Mouse (Mus musculus) midbrain, embryonic 11.5 days (tissue): Measurements from ENCODE around the gene Tbxas1. TPM values are rescaled to one million over a fixed set of nuclear protein-coding genes. Genes with fewer than 3 reads are reported as not detected.

Experiments
- ATAC-seq: fragments of 200-750 bp; cut with Nextera tagmentation; 2 replicates; pipeline ENCODE4 v1.8.0; 2017; ENCODE audit warnings: moderate TSS enrichment, moderate library complexity; ENCODE audit not compliant: low FRiP score
- DNase-seq: peaks from one replicate; pipeline ENCODE4 v3.0.0; 2015; ENCODE audit warnings: low spot score; ENCODE audit errors: missing footprints
- H3K27ac ChIP-seq: fragments of 300-500 bp; sonication (generic); 2 replicates; pipeline ENCODE4 v1.5.1; 2014; ENCODE audit warnings: low read depth, low read length
- H3K27me3 ChIP-seq: fragments of 300-500 bp; sonication (generic); 2 replicates; pipeline ENCODE4 v1.6.1; 2014; ENCODE audit warnings: mild to moderate bottlenecking, low read length, moderate library complexity, mixed read lengths; ENCODE audit not compliant: control insufficient read depth, insufficient read depth
- H3K36me3 ChIP-seq: fragments of 300-500 bp; sonication (generic); 2 replicates; pipeline ENCODE4 v1.6.1; 2014; ENCODE audit warnings: mild to moderate bottlenecking, low read length, moderate library complexity, mixed read lengths; ENCODE audit not compliant: control insufficient read depth, insufficient read depth
- H3K4me1 ChIP-seq: fragments of 300-500 bp; sonication (generic); 2 replicates; pipeline ENCODE4 v1.6.1; 2014; ENCODE audit warnings: low read length; ENCODE audit not compliant: control insufficient read depth, insufficient read depth
- H3K4me2 ChIP-seq: fragments of 300-500 bp; sonication (generic); 2 replicates; pipeline ENCODE4 v1.6.1; 2014; ENCODE audit warnings: mild to moderate bottlenecking, moderate library complexity
- H3K4me3 ChIP-seq: fragments of 300-500 bp; sonication (generic); 2 replicates; pipeline ENCODE4 v1.5.1; 2014; ENCODE audit warnings: low read depth, low read length
- H3K9ac ChIP-seq: fragments of 300-500 bp; sonication (generic); 2 replicates; pipeline ENCODE4 v1.6.1; 2014; ENCODE audit warnings: low read length
- H3K9me3 ChIP-seq: fragments of 300-500 bp; sonication (generic); 2 replicates; pipeline ENCODE4 v1.6.1; 2016; ENCODE audit warnings: low read length; ENCODE audit not compliant: control insufficient read depth
- WGBS: fragments of 180-500 bp; shearing (Covaris S2); extraction: QIAGEN DNeasy Blood & Tissue Kit; methylation state at CpG from one replicate; pipeline ENCODE4 v1.1.7; 2014; 5-methylcytosine and 5-hydroxymethylcytosine counted together
- polyA plus RNA-seq: library from polyadenylated mRNA; unstranded; fragments of >200 nt; fragmentation: Nextera tagmentation; extraction: Ambion mirVana; gene quantifications from 2 replicates; pipeline ENCODE4 v1.2.1, GENCODE M21; 2014

Gene Tbxas1
- polyA plus RNA-seq, 1 experiment from 2014 or later: 1.5 TPM

DNA sequence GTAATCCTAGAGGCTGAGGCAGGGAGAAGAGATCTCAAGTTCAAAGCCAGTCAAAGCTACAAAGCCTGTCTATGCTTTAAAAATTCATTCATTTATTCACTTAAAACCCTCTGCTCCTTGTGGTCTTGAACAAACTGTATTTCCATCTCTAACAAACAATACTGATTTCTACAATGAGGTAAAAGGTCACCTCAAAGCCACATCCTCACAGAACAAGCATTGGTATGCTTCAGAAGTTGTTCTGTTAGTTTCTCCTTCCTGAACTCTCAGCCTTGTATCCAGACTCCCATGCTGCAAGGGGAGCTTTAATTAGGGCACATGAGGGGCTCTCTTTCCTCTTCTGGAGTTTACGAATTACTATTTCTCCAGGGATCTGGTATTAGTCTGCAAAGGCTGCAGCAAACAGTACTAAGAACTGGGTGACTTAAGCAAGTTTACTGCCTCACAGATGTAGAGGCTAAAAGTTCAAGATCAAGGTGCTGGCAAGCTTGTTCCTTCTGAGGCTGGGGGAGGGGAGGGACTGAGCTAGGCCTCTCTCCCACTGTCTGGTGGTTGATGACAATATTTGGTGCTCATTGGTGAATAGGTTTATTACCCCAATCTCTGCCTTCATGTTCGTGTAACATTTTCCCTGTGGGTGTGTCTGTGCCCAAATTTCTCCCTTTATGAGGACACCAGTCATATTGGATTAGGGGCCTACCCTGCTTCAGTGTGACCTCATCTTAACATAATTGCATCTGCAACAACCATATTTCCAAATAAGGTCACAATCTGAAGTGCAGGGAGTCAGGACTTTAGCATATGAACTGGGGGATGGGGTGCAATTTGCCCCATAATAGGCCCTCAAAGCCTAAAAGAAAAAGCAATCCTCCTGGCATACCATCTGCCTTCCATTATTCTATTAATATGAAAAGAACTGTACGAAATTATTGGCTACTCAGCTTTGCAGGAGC, 27.0 kb upstream of the Tbxas1 start:
- Histone ChIP-seq H3K9me3 (no peaks in the 10 kb centered on the region), H3K36me3 (no peaks in the 10 kb centered on the region), H3K9ac (no peak overlapping the region), H3K4me3 (no peak overlapping the region), H3K4me1 (peaks cover 14% of the 10 kb centered on the region), H3K27ac (no peak overlapping the region; the same call in 1 of the 2 replicates), H3K27me3 (no peaks in the 10 kb centered on the region), H3K4me2 (no peak overlapping the region)
- no peak for ATAC-seq
- DNase-seq: no peak
- WGBS: 78% methylated on average over 3 of the region's 3 CpGs

DNA sequence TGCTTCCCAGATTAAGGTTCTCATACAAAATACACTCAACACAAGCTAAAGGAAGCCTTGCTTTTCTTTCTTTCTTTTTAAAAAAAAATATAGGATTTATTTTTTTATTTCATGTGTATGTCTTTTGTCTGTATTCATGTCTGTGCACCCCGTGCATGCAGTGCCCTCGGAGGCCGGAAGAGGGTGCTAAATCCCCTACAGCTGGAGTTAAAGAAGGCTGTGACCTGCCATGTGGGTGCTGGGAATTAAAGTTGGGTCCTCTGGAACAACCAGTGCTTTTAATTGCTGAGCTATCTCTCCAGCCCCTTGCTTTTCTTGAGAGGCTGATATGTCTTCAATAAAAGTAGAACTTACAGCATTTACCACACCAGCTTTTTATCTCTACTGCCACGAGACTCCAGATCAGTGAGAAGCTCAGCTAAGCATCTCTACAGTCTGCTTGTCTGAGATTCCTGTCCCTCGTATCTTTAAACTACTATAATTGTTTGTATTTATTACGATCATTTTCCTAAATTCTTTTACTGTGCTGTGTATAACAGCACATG, 24.4 kb upstream of the Tbxas1 start:
- H3K9ac ChIP-seq: no peak overlapping the region
- H3K27ac ChIP-seq: no peak overlapping the region
- no peak for DNase-seq
- no peaks in the 10 kb centered on the region for H3K36me3 ChIP-seq
- no peaks in the 10 kb centered on the region for H3K27me3 ChIP-seq
- H3K4me2 ChIP-seq: no peak overlapping the region
- no peak for ATAC-seq
- no peaks in the 10 kb centered on the region for H3K9me3 ChIP-seq
- peaks cover 16% of the 10 kb centered on the region for H3K4me1 ChIP-seq
- 94% methylated on average over 6 of the region's 6 CpGs for WGBS
- no peak overlapping the region for H3K4me3 ChIP-seq

DNA sequence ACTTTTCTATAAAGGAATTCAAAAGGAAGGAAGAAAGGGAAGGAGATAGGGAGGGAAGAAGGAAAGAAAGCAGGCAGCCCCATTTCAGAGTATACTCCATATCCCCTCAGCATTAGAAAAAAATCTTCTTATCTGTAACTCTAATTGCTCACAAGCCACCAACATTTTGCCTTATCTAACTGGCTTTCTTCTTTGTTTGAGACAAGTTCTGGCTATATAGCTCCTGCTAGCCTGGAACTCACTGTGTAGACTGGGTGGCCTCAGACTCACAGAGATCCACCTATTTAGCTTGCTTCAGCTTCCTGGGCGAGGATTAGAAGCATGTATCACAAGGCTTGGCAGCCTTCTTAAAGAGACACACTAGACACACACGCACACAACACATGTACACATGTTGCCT, 23.5 kb upstream of the Tbxas1 start:
- no peak for ATAC-seq
- Histone ChIP-seq H3K27ac (no peak overlapping the region), H3K4me3 (no peak overlapping the region), H3K9ac (no peak overlapping the region), H3K9me3 (no peaks in the 10 kb centered on the region), H3K27me3 (no peaks in the 10 kb centered on the region), H3K4me1 (peaks cover 16% of the 10 kb centered on the region), H3K4me2 (no peak overlapping the region), H3K36me3 (no peaks in the 10 kb centered on the region)
- DNase-seq: no peak
- 95% methylated on average over 2 of the region's 2 CpGs for WGBS

DNA sequence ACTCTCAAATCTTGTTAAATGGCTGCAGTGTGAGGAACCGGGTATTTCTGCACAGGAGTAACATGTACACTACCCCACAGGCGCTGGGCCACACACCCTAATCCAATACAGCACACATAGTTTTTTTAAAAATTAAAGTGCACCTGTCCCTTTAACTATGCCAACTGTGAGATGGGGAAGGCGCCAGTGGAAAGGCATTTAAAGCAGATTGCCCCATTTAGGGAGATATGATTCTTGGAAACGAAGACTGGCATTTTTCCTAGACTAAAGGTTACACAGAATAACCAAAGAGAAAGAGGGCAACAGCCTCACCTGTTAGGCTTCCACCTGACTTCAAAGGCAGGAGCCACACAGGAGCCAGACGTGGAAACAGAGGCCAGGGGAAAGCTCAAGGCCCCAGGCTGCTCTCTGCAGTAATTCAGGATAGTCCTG, 21.6 kb upstream of the Tbxas1 start:
- no peaks in the 10 kb centered on the region for H3K36me3 ChIP-seq
- ATAC-seq: no peak
- DNase-seq: no peak
- H3K4me2 ChIP-seq: no peak overlapping the region
- no peak overlapping the region for H3K9ac ChIP-seq
- no peaks in the 10 kb centered on the region for H3K9me3 ChIP-seq
- no peaks in the 10 kb centered on the region for H3K27me3 ChIP-seq
- H3K4me3 ChIP-seq: no peak overlapping the region
- no peak overlapping the region for H3K27ac ChIP-seq
- WGBS: 79% methylated on average over 5 of the region's 5 CpGs
- H3K4me1 ChIP-seq: peaks cover 10% of the 10 kb centered on the region

DNA sequence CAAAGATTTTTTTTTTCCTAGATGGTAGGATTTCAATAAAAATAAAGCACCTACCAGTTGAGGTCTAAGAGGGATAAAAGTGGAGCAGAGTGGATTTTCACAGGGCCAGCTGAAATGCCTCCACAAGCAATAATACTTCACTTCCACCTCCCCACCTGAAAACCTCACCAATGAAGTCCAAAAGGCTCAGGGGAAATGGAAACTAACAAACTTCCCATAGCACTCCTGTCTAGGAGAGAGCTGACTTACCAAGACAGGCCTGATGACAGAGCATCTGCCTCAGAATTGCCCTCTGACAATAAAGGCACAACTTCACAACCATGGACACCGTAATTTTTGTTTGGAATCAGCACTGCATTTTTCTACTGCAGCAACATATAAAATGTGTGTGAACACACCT, 15.4 kb upstream of the Tbxas1 start:
- Histone ChIP-seq H3K9me3 (no peaks in the 10 kb centered on the region), H3K4me2 (no peak overlapping the region), H3K4me1 (0 out of 2 replicates have a peak, but pooled peaks cover 4% of the 10 kb centered on the region), H3K27me3 (no peaks in the 10 kb centered on the region), H3K4me3 (no peak overlapping the region), H3K27ac (no peak overlapping the region), H3K9ac (no peak overlapping the region), H3K36me3 (no peaks in the 10 kb centered on the region)
- WGBS: 86% methylated on average over 1 of the region's 1 CpGs
- no peak for ATAC-seq
- no peak for DNase-seq

DNA sequence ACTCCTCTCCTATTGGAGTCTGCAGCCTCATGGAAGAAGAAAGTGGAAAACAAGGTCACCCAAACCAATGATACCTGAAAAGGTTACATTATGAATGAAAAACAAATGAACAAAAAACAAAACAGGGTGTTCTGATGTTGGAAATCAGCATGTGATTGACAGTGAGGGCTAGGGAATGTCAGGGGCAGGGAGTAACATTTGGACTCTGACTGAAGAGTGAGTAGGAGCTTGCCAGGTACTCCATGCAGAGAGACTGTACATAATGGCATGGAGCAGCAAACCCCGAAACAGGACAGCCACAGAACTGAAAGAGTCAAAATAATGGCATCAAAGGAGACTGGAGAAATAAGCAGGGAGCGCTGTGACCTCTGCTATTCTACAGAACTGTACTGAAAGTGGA, 14.9 kb upstream of the Tbxas1 start:
- H3K9me3 ChIP-seq: no peaks in the 10 kb centered on the region
- no peaks in the 10 kb centered on the region for H3K36me3 ChIP-seq
- no peak overlapping the region for H3K4me3 ChIP-seq
- DNase-seq: no peak
- ATAC-seq: no peak
- no peaks in the 10 kb centered on the region for H3K27me3 ChIP-seq
- 92% methylated on average over 2 of the region's 2 CpGs for WGBS
- no peak overlapping the region for H3K4me2 ChIP-seq
- no peak overlapping the region for H3K9ac ChIP-seq
- H3K27ac ChIP-seq: no peak overlapping the region
- H3K4me1 ChIP-seq: 0 out of 2 replicates have a peak, but pooled peaks cover 5% of the 10 kb centered on the region

DNA sequence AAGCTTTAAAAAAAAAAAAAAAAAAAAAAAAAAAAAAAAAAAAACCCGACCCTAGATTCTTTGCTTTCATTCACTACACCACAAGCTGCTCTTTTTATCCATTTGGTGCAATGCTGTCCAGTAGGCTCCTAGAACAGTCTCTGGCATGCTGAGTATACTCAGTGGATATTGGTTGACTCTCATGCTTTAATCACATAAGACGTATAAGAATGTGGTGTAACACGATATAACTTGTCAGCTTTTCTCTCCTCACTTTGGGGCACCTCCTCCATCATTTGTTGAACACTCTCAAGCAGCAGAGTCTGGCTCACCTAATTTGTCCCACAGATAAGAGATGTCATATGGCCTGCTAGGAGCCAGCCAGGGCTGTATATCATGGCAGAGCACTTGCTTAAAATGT, 11.6 kb upstream of the Tbxas1 start:
- WGBS: 62% methylated on average over 3 of the region's 3 CpGs
- Histone ChIP-seq H3K36me3 (no peaks in the 10 kb centered on the region), H3K9ac (no peak overlapping the region), H3K4me3 (no peak overlapping the region), H3K9me3 (no peaks in the 10 kb centered on the region), H3K4me2 (no peak overlapping the region), H3K27ac (no peak overlapping the region), H3K27me3 (no peaks in the 10 kb centered on the region), H3K4me1 (peaks cover 12% of the 10 kb centered on the region)
- peak; percentile 64 for DNase-seq
- ATAC-seq: no peak

DNA sequence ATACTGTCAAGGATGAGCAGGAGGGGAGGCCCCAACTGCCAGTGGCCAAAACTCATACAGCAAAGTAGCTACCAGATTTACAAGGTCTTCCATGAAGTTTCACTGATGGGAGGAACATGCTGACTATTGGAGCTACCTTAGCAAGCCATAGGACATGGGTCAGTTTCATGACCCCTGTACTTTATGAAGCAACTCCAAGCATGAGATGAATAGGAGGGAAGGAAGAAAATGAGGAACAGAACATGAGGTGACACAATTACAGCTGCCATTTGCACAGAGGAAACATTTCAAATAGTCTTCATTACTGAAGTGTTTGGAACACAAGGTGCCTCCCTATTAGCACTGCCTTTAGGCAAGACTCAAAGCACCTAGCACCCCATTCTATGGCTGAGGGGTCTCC, 9.4 kb upstream of the Tbxas1 start:
- ATAC-seq (no peak), DNase-seq (no peak)
- no peak overlapping the region for H3K27ac ChIP-seq
- no peaks in the 10 kb centered on the region for H3K27me3 ChIP-seq
- no peaks in the 10 kb centered on the region for H3K9me3 ChIP-seq
- peaks cover 19% of the 10 kb centered on the region for H3K4me1 ChIP-seq
- H3K9ac ChIP-seq: no peak overlapping the region
- H3K4me2 ChIP-seq: no peak overlapping the region
- H3K4me3 ChIP-seq: no peak overlapping the region
- no peaks in the 10 kb centered on the region for H3K36me3 ChIP-seq

DNA sequence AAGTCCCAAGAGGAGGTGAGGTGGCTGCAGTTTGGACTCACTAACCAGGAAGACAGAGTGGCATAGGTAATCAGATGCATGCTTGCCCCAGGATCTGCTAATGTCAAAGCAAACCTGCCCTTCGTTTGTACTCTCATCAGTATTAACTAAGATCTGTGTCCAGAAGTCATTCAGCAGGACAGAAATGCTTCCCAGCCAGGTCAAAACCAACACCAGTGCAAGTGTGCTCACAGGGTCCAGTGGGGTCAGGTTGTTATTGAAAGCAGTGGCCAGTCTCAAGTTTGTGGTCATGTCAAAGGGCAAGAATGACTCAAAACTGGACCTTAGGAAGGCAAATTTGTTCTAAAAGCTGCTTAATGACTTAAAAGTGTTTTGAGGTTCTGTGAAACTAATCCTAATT, 8.8 kb upstream of the Tbxas1 start:
- DNase-seq (no peak), ATAC-seq (no peak)
- no peak overlapping the region for H3K4me2 ChIP-seq
- H3K9ac ChIP-seq: no peak overlapping the region
- no peaks in the 10 kb centered on the region for H3K9me3 ChIP-seq
- no peak overlapping the region for H3K27ac ChIP-seq
- 81% methylated on average over 1 of the region's 1 CpGs for WGBS
- no peaks in the 10 kb centered on the region for H3K27me3 ChIP-seq
- peaks cover 23% of the 10 kb centered on the region for H3K4me1 ChIP-seq
- H3K36me3 ChIP-seq: no peaks in the 10 kb centered on the region
- no peak overlapping the region for H3K4me3 ChIP-seq
